Mouse (Mus musculus): ENCODE data around the gene Nampt.

DNA sequence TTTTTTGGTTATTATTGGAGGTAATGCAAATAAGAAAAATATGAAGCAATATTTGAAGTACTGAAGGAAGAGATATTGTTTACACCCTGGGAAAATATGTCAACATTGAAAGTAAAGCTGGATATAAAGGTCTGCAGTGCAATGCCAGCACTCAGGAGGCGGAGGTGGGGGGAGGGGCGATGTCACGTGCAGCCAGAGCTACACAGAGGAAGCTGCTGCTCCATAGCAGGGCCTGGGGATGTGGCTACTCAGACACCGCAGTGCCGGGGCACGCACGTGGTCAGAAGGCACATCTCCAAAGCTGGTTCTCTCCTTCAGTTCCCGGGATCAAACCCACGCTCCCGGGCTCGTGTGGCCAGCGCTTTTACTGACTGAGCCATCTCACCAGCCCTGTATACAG is 73.9 kb downstream of the Nampt start:
- TF ChIP-seq EP300 (IDR thresholded peaks at IDR 0.05; ENCODE audit: insufficient read depth, low read depth, low read length) (no peak), CTCF (IDR thresholded peaks at IDR 0.05; ENCODE audit: low read depth, low read length) (no peak)
